Mouse (Mus musculus): ENCODE measurements around the gene Mlh3. TPM values are rescaled to one million over a fixed set of nuclear protein-coding genes. Genes with fewer than 3 reads are reported as not detected.

Gene Mlh3
- total and polyA plus RNA-seq, 3 experiments, result 8.5 to 8.6 TPM; not detected in 1

GRCm38 (mm10) chr12:85219236-85219904 is 51.0 kb downstream of the Mlh3 start, which contains the start of gene Eif2b2 (continued):
- TF ChIP-seq ZMIZ1 (IDR thresholded peaks at IDR 0.05; ENCODE audit: low read depth, low read length) (no peak), GATA1 (IDR thresholded peaks at IDR 0.05; ENCODE audit: low read depth, low read length) (no peak), MYB (IDR thresholded peaks at IDR 0.05; ENCODE audit: low read depth, low read length) (no peak)

DNA sequence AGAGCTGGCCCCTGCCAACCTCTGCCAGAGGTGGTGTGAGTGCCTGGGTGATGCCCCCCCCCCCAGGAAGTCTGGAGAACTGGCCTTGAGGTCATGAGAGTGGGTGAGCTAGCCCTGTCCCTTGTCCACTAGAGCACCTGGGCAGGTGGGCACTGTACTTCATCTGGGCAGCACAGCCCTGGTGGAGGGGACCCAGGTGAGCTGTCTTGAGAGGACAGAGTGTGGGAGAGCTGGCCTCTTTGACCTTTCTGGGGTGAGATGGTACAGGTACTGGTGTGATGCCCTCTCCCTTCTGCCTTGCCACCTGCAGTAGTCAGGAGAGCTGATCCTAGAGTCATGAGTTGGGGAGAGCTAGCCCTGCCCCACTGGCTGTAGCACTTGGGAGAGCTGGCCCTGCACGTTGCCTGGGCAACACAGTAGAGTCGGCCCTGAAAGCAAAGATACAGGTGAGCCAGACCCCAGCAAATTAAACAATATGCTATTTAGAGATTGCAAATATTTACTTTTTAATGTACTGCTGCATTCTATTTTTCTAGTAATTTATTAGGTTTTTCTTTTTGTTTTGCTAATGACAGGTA is 52.6 kb downstream of the Mlh3 start:
- TF ChIP-seq TAL1 (IDR thresholded peaks at IDR 0.05; ENCODE audit: low read length) (no peak), ZKSCAN1 (IDR thresholded peaks at IDR 0.05; ENCODE audit: low read depth, low read length) (no peak)
- no peak for DNase-seq (ENCODE audit: low read depth, low spot score)
- Histone ChIP-seq H3K4me1 (ENCODE audit: control insufficient read depth in 1 of 2, insufficient read depth in 2 of 2, low read length in 2 of 2) (peaks cover 0 to 17% of the 10 kb centered on the region in 2 experiments; a peak in 3 of 4 replicates), H3K36me3 (ENCODE audit: control insufficient read depth in 1 of 2, insufficient read depth in 2 of 2, low read length in 2 of 2) (peaks cover 0 to 11% of the 10 kb centered on the region in 2 experiments; a peak in 1 of 4 replicates), H3K79me2 (ENCODE audit: control insufficient read depth, insufficient read depth, low read length, poor library complexity) (peaks cover 13% of the 10 kb centered on the region), H3K4me3 (ENCODE audit: control insufficient read depth in 1 of 2, insufficient read depth in 1 of 2, low read depth in 2 of 2, low read length in 2 of 2) (no peak overlapping the region), H3K27ac (ENCODE audit: control insufficient read depth, low read depth, low read length) (no peak overlapping the region), H3K27me3 (ENCODE audit: control insufficient read depth in 1 of 2, insufficient read depth in 2 of 2, low read length in 2 of 2) (peaks cover 0 to 2% of the 10 kb centered on the region in 2 experiments; a peak in 1 of 4 replicates), H3K9ac (ENCODE audit: control insufficient read depth, low read depth, low read length, poor library complexity, severe bottlenecking) (no peak overlapping the region), H3K9me3 (replicated peaks; ENCODE audit: insufficient read depth, low read length) (no peaks in the 10 kb centered on the region)

GRCm38 (mm10) chr12:85215031-85215430 is 55.4 kb downstream of the Mlh3 start:
- H3K9ac ChIP-seq (ENCODE audit: control insufficient read depth, low read depth, low read length, poor library complexity, severe bottlenecking), result no peak overlapping the region
- peaks cover 5% of the 10 kb centered on the region for H3K79me2 ChIP-seq (ENCODE audit: control insufficient read depth, insufficient read depth, low read length, poor library complexity)
- H3K4me1 ChIP-seq (ENCODE audit: control insufficient read depth in 1 of 2, insufficient read depth in 2 of 2, low read length in 2 of 2), result peaks cover 0 to 9% of the 10 kb centered on the region in 2 experiments; a peak in 3 of 4 replicates

GRCm38 (mm10) chr12:85208687-85209199 is 61.7 kb downstream of the Mlh3 start:
- H3K4me3 ChIP-seq (ENCODE audit: control insufficient read depth in 1 of 2, insufficient read depth in 1 of 2, low read depth in 2 of 2, low read length in 2 of 2), result no peak overlapping the region
- H3K79me2 ChIP-seq (ENCODE audit: control insufficient read depth, insufficient read depth, low read length, poor library complexity), result no peaks in the 10 kb centered on the region
- DNase-seq (ENCODE audit: low read depth, low spot score), result no peak
- no peaks in the 10 kb centered on the region for H3K9me3 ChIP-seq (replicated peaks; ENCODE audit: insufficient read depth, low read length)
- no peak overlapping the region for H3K27ac ChIP-seq (ENCODE audit: control insufficient read depth, low read depth, low read length)
- no peak overlapping the region for H3K9ac ChIP-seq (ENCODE audit: control insufficient read depth, low read depth, low read length, poor library complexity, severe bottlenecking)
- no peaks in the 10 kb centered on the region for H3K36me3 ChIP-seq (ENCODE audit: control insufficient read depth in 1 of 2, insufficient read depth in 2 of 2, low read length in 2 of 2)
- TF ChIP-seq MYB (IDR thresholded peaks at IDR 0.05; ENCODE audit: low read depth, low read length) (no peak), BHLHE40 (IDR thresholded peaks at IDR 0.05; ENCODE audit: borderline replicate concordance, low read depth, low read length) (no peak), MAFK (IDR thresholded peaks at IDR 0.05; ENCODE audit: borderline replicate concordance, low read depth, low read length) (no peak), USF1 (IDR thresholded peaks at IDR 0.05; ENCODE audit: low read depth, low read length) (no peak), TCF12 (IDR thresholded peaks at IDR 0.05; ENCODE audit: low read depth, low read length) (no peak), TBP (IDR thresholded peaks at IDR 0.05; ENCODE audit: low read depth, low read length) (no peak), ZMIZ1 (IDR thresholded peaks at IDR 0.05; ENCODE audit: low read depth, low read length) (no peak), ZC3H11A (IDR thresholded peaks at IDR 0.05; ENCODE audit: low read depth, low read length) (no peak), USF2 (IDR thresholded peaks at IDR 0.05; ENCODE audit: borderline replicate concordance in 1 of 2, insufficient read depth in 1 of 2, low read depth in 1 of 2, low read length in 2 of 2) (no peak), ZKSCAN1 (IDR thresholded peaks at IDR 0.05; ENCODE audit: low read depth, low read length) (no peak), MAZ (IDR thresholded peaks at IDR 0.05; ENCODE audit: low read depth, low read length) (no peak), CHD2 (IDR thresholded peaks at IDR 0.05; ENCODE audit: low read length) (no peak), CTCF (IDR thresholded peaks at IDR 0.05 in 2 of 3, conservative IDR thresholded peaks at IDR 0.05 in 1 of 3; ENCODE audit: control insufficient read depth in 1 of 3, insufficient read depth in 1 of 3, low read depth in 2 of 3, low read length in 3 of 3, poor library complexity in 1 of 3, severe bottlenecking in 1 of 3) (no peak)
- peaks cover 2 to 6% of the 10 kb centered on the region in 2 experiments; a peak in 3 of 4 replicates for H3K27me3 ChIP-seq (ENCODE audit: control insufficient read depth in 1 of 2, insufficient read depth in 2 of 2, low read length in 2 of 2)
- peaks cover 0 to 5% of the 10 kb centered on the region in 2 experiments; a peak in 1 of 4 replicates for H3K4me1 ChIP-seq (ENCODE audit: control insufficient read depth in 1 of 2, insufficient read depth in 2 of 2, low read length in 2 of 2)

More at GRCm38 (mm10) chr12:85215031-85215430, 55.4 kb downstream of the Mlh3 start:
- no peak overlapping the region for H3K4me3 ChIP-seq (ENCODE audit: control insufficient read depth in 1 of 2, insufficient read depth in 1 of 2, low read depth in 2 of 2, low read length in 2 of 2)
- TF ChIP-seq EP300 (IDR thresholded peaks at IDR 0.05; ENCODE audit: low read depth in 1 of 2, low read length in 2 of 2), result no peak
- H3K36me3 ChIP-seq (ENCODE audit: control insufficient read depth in 1 of 2, insufficient read depth in 2 of 2, low read length in 2 of 2), result no peaks in the 10 kb centered on the region
- peaks cover 2% of the 10 kb centered on the region in 2 experiments; a peak in 2 of 4 replicates for H3K27me3 ChIP-seq (ENCODE audit: control insufficient read depth in 1 of 2, insufficient read depth in 2 of 2, low read length in 2 of 2)
- no peaks in the 10 kb centered on the region for H3K9me3 ChIP-seq (replicated peaks; ENCODE audit: insufficient read depth, low read length)
- DNase-seq (ENCODE audit: low read depth, low spot score), result no peak
- H3K27ac ChIP-seq (ENCODE audit: control insufficient read depth, low read depth, low read length), result no peak overlapping the region
